Mouse (Mus musculus) embryonic stem cell, embryonic (primary cell): ENCODE data around the gene Aim2.

Experiments used
- CTCF ChIA-PET, 4 experiments: fragments of 300-600 bp in 2 of 4; fragments of 350-600 bp in 2 of 4; sonication (Branson Sonifier 250); formaldehyde crosslinking; loops; one replicate each; lab custom pipeline; 2022; ENCODE audit warnings: inconsistent platforms in 2 of 4; lab: Charles Lee
- POLR2A ChIA-PET, 4 experiments: fragments of 300-600 bp in 2 of 4; fragments of 350-600 bp in 2 of 4; sonication (Branson Sonifier 250); formaldehyde crosslinking; loops; one replicate each; lab custom pipeline; 2022; ENCODE audit warnings: antibody characterized with exemption in 4 of 4, inconsistent platforms in 1 of 4; lab: Charles Lee

The Aim2 gene

GRCm38 (mm10) chr1:173337008-173337407 lies 13.7 kb upstream of the Aim2 start:
- CTCF ChIA-PET: no interaction called here
- POLR2A ChIA-PET: interaction anchor here in 1 of 4 experiments (0.7 kb wide), 1 partner anchor 65 kb away, joined by 3 read pairs; no protein-coding TSS in a partner anchor

DNA sequence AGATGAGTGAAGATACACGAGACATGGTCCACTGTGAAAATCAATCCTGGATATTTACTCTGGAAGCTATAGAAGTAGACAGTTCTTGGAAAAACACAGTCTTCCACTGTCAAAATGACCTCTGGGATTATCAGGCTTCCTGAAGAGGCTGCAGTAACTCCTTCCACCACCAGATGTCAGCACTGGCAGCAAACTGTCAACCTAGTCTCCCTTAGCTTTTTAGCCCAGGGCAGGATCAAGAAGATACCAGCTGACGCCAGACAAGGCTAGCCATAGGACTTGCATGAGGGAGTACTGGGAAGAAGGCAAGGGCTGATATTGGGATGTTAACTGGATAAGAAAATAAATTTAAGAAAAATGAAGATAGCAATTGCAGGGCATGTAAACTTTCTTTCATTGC lies 11.1 kb upstream of the Aim2 start:
- CTCF ChIA-PET: interaction anchor here in 3 of 4 experiments (0.6 to 2.2 kb wide), 18 partner anchors 9 to 58 kb away, joined by 3 to 10 read pairs (median 5); no protein-coding TSS in a partner anchor

GRCm38 (mm10) chr1:173342425-173342824 lies 8.3 kb upstream of the Aim2 start:
- ChIA-PET POLR2A (no interaction called here), CTCF (interaction anchor here in 1 of 4 experiments (1.0 kb wide), 1 partner anchor 83 kb away, joined by 5 read pairs; no protein-coding TSS in a partner anchor)

More for the DNA sequence above, 11.1 kb upstream of the Aim2 start:
- POLR2A ChIA-PET: interaction anchor here in 2 of 4 experiments (0.6 to 1.2 kb wide), 3 partner anchors 9 to 51 kb away, joined by 3 read pairs; no protein-coding TSS in a partner anchor

DNA sequence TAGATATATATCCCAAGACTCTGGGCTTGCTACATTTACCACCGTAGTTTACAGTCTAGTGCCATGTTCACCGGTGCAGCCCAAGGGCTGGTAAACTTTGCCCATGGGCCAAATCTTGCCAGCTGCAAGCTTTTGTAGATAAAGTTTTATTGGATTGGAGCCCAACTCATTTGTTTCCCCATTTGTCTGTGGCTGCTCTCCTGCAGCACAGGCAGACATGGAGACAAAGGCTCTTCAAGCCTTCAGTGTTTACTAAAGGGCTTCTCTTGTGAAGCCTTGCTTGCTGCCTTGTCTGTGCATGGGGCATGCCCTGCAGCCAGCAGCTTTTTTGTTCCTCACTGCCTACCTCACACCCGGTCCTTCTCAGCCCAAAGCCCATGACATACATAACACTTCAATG lies 6.7 kb upstream of the Aim2 start:
- ChIA-PET CTCF (no interaction called here), POLR2A (no interaction called here)

- POLR2A ChIA-PET: interaction anchor here in 1 of 4 experiments (1.5 kb wide), 1 partner anchor 11 kb away, joined by 9 read pairs; no protein-coding TSS in a partner anchor
- CTCF ChIA-PET: no interaction called here
Measured at GRCm38 (mm10) chr1:173345112-173345511, 5.6 kb upstream of the Aim2 start.

DNA sequence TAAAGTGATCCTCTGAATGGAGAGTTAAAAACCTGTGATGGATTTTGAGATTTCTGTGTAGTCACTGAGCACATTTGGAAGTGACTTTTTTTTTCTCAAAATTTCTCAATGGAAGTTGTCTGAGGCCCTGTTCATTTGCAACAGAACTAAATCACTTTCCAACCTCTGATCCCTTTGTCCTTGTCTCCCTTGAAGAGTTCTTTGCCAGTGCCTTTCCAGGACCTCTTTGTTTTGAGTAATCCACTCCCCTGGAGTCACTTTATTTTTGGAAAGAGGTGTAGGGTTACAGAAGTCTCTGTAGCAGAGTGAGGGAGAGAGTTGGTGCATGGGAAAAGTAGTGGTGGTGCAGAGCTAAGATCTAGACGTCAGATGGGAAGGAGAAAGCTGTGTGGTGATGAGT lies 2.2 kb upstream of the Aim2 start:
- CTCF ChIA-PET: interaction anchor here (0.6 to 1.9 kb wide), 7 partner anchors 8 to 797 kb away, joined by 3 to 9 read pairs (median 4); no protein-coding TSS in a partner anchor
- POLR2A ChIA-PET: interaction anchor here in 3 of 4 experiments (0.6 to 1.6 kb wide), 7 partner anchors 9 to 1086 kb away, joined by 3 to 5 read pairs (median 3); no protein-coding TSS in a partner anchor

DNA sequence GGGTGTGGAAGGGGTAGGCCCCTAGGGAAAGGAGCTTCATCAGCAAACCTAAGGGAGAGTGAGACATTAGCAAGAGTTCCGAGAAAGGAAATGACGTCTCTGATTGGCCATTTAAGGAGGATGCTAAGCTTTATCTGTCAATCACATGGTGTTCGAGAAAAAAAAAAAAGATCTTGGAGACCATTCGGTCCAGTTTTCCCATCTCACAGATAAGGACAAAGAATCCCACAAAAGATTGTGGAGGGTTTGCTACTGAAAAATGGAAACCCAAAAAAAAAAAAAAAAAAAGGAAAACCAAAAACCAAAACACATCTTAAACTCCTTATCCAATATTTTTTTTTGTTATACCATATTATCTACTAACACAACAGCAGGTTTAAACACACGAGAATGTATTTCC lies 1.5 kb upstream of the Aim2 start:
- CTCF ChIA-PET: interaction anchor here (0.5 to 1.9 kb wide), 11 partner anchors 8 to 937 kb away, joined by 3 to 9 read pairs (median 4); no protein-coding TSS in a partner anchor
- POLR2A ChIA-PET: interaction anchor here in 3 of 4 experiments (0.6 to 1.6 kb wide), 8 partner anchors 10 to 1086 kb away, joined by 3 to 5 read pairs (median 3); no protein-coding TSS in a partner anchor

DNA sequence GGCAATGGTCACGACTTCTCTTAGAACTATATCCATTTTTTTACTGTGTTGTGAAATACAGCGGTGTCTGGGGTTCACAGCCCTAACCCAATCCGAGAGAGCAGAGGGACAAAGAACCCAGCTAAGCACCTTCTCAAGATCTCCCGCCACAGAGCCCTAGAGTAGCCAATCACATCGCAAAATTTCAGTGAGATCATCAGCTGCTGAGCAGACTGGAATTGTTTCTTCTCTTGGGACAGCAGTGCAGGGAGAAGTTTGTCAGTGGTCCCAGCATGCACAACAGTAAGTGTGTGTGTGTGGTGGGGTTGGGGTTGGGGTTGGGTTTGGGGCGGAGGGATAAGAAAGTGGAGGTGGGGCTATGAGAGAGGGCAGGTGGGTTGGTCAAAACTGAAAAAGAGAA lies 733 bp upstream of the Aim2 start:
- ChIA-PET POLR2A (interaction anchor here in 2 of 4 experiments (0.6 to 1.3 kb wide), 5 partner anchors 9 to 869 kb away, joined by 3 to 7 read pairs (median 3); no protein-coding TSS in a partner anchor), CTCF (interaction anchor here in 3 of 4 experiments (0.5 to 1.9 kb wide), 8 partner anchors 10 to 938 kb away, joined by 3 to 9 read pairs (median 4); no protein-coding TSS in a partner anchor)

DNA sequence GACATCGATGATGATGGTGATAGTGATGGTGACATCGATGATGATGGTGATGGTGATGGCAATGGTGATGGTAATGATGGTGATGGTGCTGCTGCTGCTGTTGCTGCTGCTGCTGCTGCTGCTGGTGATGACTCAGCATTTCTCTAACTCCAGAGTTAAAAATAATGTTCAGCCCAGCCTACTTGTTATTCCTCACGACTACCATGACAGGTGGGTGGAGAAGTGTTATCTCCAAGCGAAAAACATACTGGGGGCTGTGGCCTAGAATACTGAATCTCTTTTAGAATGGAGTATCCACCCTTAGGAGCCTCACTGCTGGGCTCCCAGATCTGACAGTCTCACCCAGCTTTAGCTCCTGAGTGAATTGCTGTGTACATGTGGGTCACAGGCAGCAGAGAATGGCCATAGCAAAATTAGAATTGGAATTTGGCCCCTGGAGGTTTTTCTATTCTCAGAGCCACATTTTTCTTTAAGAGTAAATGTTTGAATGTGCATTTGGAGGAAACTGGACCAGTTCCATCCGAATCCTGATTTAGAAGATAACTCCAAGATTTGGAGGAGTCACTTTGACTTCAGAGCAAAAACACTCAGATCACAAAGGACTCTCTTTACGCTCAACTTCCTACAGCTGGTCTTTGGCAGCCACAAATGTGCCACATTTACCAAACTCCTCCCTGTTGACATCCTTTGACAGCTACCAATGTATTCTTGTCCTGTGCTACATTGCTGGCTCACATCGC lies 4.6 kb downstream of the Aim2 start:
- CTCF ChIA-PET: interaction anchor here in 1 of 4 experiments (1.2 to 1.9 kb wide), 2 partner anchors 11 to 16 kb away, joined by 5 to 9 read pairs; no protein-coding TSS in a partner anchor
- POLR2A ChIA-PET: no interaction called here

GRCm38 (mm10) chr1:173356699-173357098 lies 6.0 kb downstream of the Aim2 start:
- CTCF ChIA-PET: interaction anchor here (0.6 to 1.9 kb wide), 23 partner anchors 8 to 1759 kb away, joined by 3 to 16 read pairs (median 3); no protein-coding TSS in a partner anchor
- POLR2A ChIA-PET: interaction anchor here in 2 of 4 experiments (0.6 to 1.2 kb wide), 2 partner anchors 11 to 706 kb away, joined by 3 to 9 read pairs; no protein-coding TSS in a partner anchor

DNA sequence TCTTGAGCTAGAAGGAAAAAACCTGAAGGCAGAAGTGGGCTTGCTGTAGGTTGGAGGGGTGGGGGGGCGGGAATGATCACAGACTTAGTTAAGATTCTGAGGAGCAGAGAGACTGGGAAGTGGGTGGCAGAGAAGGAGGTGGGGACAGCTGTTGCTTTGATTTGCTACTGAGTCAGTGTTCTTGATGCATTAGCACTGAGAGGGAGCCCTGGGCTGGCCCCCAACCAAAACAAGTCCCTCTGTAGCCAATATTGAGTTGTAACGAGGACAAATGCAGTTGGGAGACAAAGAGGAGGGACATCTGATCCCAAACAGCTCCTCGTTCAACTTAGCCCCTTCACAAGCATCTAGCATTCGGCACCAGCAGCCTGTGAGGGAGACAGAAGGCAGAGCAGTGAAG lies 7.1 kb downstream of the Aim2 start:
- POLR2A ChIA-PET: no interaction called here

DNA sequence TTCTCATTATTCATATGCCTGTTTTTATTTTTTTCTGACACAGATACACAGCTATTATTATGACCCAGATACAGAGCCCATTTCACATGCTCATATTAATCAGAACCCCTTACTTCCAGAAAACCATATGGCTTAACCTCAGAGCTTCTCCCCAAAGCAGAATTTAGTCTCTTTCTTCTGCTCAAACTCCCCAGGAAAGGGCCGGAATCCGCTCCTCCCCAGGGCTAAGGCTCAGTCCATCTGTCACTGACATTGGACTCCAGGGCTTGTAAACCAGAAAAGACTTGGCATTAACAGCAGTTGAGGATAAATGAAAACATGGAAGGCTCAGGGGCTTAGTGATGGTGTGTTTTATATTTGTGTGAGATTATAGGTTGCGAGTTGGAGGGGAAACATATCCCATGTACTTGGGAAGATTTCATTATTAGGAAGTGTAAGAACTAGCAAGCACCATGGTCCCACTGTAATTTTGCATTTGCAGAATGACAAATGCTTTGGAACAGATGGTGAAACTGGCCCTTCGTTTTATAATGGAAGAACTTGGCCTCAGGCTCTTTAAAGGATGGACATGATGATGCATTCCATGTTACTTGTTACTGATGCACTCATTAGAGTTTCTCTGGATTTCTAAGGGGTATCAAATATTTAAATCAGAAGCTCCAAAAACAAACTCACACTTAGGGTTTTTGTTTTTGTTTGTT lies 9.1 kb downstream of the Aim2 start:
- ChIA-PET CTCF (interaction anchor here in 1 of 4 experiments (2.8 kb wide), 1 partner anchor 20 kb away, joined by 6 read pairs; no protein-coding TSS in a partner anchor), POLR2A (no interaction called here)

More for the DNA sequence above, 7.1 kb downstream of the Aim2 start:
- CTCF ChIA-PET: interaction anchor here in 2 of 4 experiments (0.9 to 1.9 kb wide), 3 partner anchors 9 to 19 kb away, joined by 3 to 10 read pairs (median 3); no protein-coding TSS in a partner anchor

DNA sequence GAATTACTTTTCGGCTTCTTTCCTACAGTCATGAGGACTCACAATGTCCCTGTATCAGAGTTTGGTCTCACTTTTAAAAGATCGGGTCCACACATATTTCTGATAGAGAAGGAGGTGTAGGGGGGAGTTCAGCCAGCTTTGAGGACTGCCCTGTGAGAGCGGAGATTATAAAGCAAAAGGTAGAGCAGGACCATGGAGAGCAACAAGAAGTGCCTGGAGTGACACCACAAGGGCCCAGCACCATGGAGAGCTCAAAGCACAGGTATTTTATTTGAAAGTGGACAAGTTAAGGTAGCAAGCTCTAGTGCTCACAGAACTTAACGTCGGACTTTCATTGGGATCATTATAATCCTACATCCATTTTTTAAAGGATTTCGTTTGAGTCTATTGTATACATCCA lies 11.0 kb downstream of the Aim2 start:
- POLR2A ChIA-PET: interaction anchor here in 2 of 4 experiments (1.2 to 1.4 kb wide), 2 partner anchors 12 to 13 kb away, joined by 3 to 4 read pairs; no protein-coding TSS in a partner anchor
- CTCF ChIA-PET: interaction anchor here in 3 of 4 experiments (1.1 to 2.8 kb wide), 4 partner anchors 12 to 38 kb away, joined by 3 to 6 read pairs (median 4); no protein-coding TSS in a partner anchor

- POLR2A ChIA-PET: no interaction called here
- CTCF ChIA-PET: interaction anchor here in 1 of 4 experiments (0.5 to 1.0 kb wide), 2 partner anchors 14 to 1052 kb away, joined by 3 read pairs; no protein-coding TSS in a partner anchor
Measured at GRCm38 (mm10) chr1:173363436-173363835, 12.8 kb downstream of the Aim2 start.

DNA sequence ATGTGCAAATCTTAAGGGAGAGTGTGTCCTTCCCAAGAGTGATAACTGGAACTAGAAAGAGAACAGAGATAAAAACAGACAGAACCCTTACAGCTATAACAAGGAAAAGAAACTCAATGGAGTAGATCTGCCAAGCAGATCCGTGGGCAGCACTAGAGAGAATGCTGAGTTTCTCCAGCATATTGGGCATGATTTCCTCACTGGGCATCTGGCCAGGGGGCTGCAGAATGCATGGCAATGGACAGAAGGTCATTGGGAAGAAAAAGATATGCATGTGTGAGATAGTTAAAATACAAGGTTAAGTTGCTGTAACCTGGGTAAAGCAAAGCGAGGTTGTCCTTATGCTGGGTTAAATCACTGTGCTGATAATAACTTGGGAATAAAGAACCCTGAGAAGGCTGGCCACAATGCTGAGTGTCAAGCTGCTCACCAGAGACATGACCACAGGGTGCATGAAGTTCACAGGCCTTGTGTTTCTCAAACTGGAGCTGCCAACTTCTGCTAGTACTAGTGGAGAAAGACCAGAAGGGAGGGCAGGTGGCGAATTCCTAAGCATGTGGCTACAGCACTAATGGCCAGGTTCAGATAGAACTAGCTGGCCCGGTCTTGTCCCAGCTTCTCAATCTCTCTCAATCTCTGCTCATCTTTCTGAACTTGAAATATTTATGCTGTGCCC lies 13.6 kb downstream of the Aim2 start:
- ChIA-PET CTCF (interaction anchor here in 2 of 4 experiments (0.9 to 1.0 kb wide), 2 partner anchors 8 to 13 kb away, joined by 3 read pairs; no protein-coding TSS in a partner anchor), POLR2A (interaction anchor here in 1 of 4 experiments (0.7 to 0.9 kb wide), 2 partner anchors 13 to 14 kb away, joined by 3 read pairs; no protein-coding TSS in a partner anchor)

GRCm38 (mm10) chr1:173365970-173366409 lies 15.3 kb downstream of the Aim2 start:
- CTCF ChIA-PET: interaction anchor here in 3 of 4 experiments (0.5 to 2.3 kb wide), 3 partner anchors 9 to 60 kb away, joined by 3 to 9 read pairs (median 8); no protein-coding TSS in a partner anchor
- POLR2A ChIA-PET: interaction anchor here in 1 of 4 experiments (0.6 kb wide), 1 partner anchor 1556 kb away, joined by 6 read pairs; no protein-coding TSS in a partner anchor
